In genomic region chr2:60963616-60964015, GRCm38 (mm10) we compare ENCODE assay signal across 8 mouse cellular contexts. TPM values are rescaled to one million over a fixed set of nuclear protein-coding genes. Genes with fewer than 3 reads are reported as not detected.
DNase-seq lines count a peak whose midpoint lies in the region; ATAC-seq and TF ChIP-seq lines count a peak whose summit lies in the region.

No protein-coding gene starts in this region.

- no peak for TF ChIP-seq EP300 in liver, postnatal 0 days (IDR thresholded peaks at IDR 0.05; ENCODE audit: low read depth)

- H3K4me1 ChIP-seq in heart, embryonic 12.5 days (replicated peaks) = peaks cover 13% of the 10 kb centered on the region
- H3K4me1 ChIP-seq in hindbrain, embryonic 11.5 days (replicated peaks; ENCODE audit: control insufficient read depth, insufficient read depth, low read length) = no peaks in the 10 kb centered on the region
- H3K4me1 ChIP-seq in liver, postnatal 0 days (ENCODE audit: insufficient read depth) = no peaks in the 10 kb centered on the region

- H3K27me3 ChIP-seq in heart, embryonic 12.5 days (replicated peaks) = no peaks in the 10 kb centered on the region
- H3K27me3 ChIP-seq in hindbrain, embryonic 11.5 days (ENCODE audit: control insufficient read depth, insufficient read depth, low read length) = no peaks in the 10 kb centered on the region
- peaks cover 11% of the 10 kb centered on the region; the same call in 1 of the 2 replicates for H3K27me3 ChIP-seq in liver, postnatal 0 days (ENCODE audit: insufficient read depth, low read length)

- no peak for TF ChIP-seq POLR2A in brain, embryonic 14.5 days (IDR thresholded peaks at IDR 0.05; ENCODE audit: borderline replicate concordance, extremely low read depth, insufficient read depth, insufficient read length, poor library complexity, severe bottlenecking)

- peak overlapping the region; percentile 76 for H3K4me3 ChIP-seq in heart, embryonic 12.5 days
- peak overlapping the region; percentile 74 for H3K4me3 ChIP-seq in hindbrain, embryonic 11.5 days (ENCODE audit: low read depth, low read length)
- peak overlapping the region; percentile 75 for H3K4me3 ChIP-seq in liver, postnatal 0 days (ENCODE audit: low read depth, low read length)

- H3K9ac ChIP-seq in heart, embryonic 12.5 days = peak overlapping the region; percentile 90
- peak overlapping the region; percentile 76; the same call in 1 of the 2 replicates for H3K9ac ChIP-seq in hindbrain, embryonic 11.5 days (ENCODE audit: low read depth, low read length)
- peak overlapping the region; percentile 77 for H3K9ac ChIP-seq in liver, postnatal 0 days (replicated peaks)

- DNase-seq in heart, adult 11 months = no peak
- DNase-seq in brain, embryonic 14.5 days (ENCODE audit: low read depth) = peak; percentile 64
- DNase-seq in hindbrain, embryonic 11.5 days (ENCODE audit: low spot score) = peak; percentile 46
- peak; percentile 25 for DNase-seq in liver, postnatal 0 days
- peak; percentile 18 for DNase-seq in skeletal muscle tissue, adult 2 months (ENCODE audit: low read depth, low spot score)
- no peak for DNase-seq in urinary bladder, postnatal 36 days (ENCODE audit: low spot score in 2 of 2)
- DNase-seq in layer of hippocampus, adult 8-10 months (ENCODE audit: low spot score in 2 of 2) = no peak

- no peak for ATAC-seq in heart, embryonic 12.5 days (ENCODE audit: insufficient number of reproducible peaks, low FRiP score)
- ATAC-seq in hindbrain, embryonic 11.5 days (ENCODE audit: low FRiP score) = no peak
- ATAC-seq in liver, postnatal 0 days = peak; percentile 10

- peak overlapping the region; percentile 65 for H3K4me2 ChIP-seq in heart, embryonic 12.5 days
- H3K4me2 ChIP-seq in hindbrain, embryonic 11.5 days (replicated peaks; ENCODE audit: low read depth, low read length) = peak overlapping the region; percentile 78
- H3K4me2 ChIP-seq in liver, postnatal 0 days (ENCODE audit: low read depth, low read length) = peak overlapping the region; percentile 77

- H3K27ac ChIP-seq in heart, embryonic 12.5 days (ENCODE audit: poor library complexity, severe bottlenecking) = peak overlapping the region; percentile 97
- no peak overlapping the region for H3K27ac ChIP-seq in hindbrain, embryonic 11.5 days (ENCODE audit: low read depth, low read length)
- H3K27ac ChIP-seq in liver, postnatal 0 days (ENCODE audit: low read depth) = peak overlapping the region; percentile 97

- WGBS in heart, embryonic 12.5 days = 8% methylated on average over 5 of the region's 5 CpGs
- WGBS in hindbrain, embryonic 11.5 days = 10% methylated on average over 5 of the region's 5 CpGs
- 21% methylated on average over 5 of the region's 5 CpGs for WGBS in liver, postnatal 0 days (ENCODE audit: insufficient replicate concordance)

- no peak for TF ChIP-seq CTCF in brain, embryonic 14.5 days (IDR thresholded peaks at IDR 0.05; ENCODE audit: borderline replicate concordance, extremely low read depth, insufficient read depth, insufficient read length)
- TF ChIP-seq CTCF in liver, postnatal 0 days (IDR thresholded peaks at IDR 0.05; ENCODE audit: low read depth) = no peak

- no peaks in the 10 kb centered on the region for H3K9me3 ChIP-seq in heart, embryonic 12.5 days (replicated peaks)
- H3K9me3 ChIP-seq in hindbrain, embryonic 11.5 days (ENCODE audit: control insufficient read depth, low read length) = no peaks in the 10 kb centered on the region
- no peaks in the 10 kb centered on the region for H3K9me3 ChIP-seq in liver, postnatal 0 days (ENCODE audit: low read length)

- H3K36me3 ChIP-seq in heart, embryonic 12.5 days = no peaks in the 10 kb centered on the region
- no peaks in the 10 kb centered on the region for H3K36me3 ChIP-seq in hindbrain, embryonic 11.5 days (ENCODE audit: control insufficient read depth, insufficient read depth, low read length)
- H3K36me3 ChIP-seq in liver, postnatal 0 days (replicated peaks; ENCODE audit: insufficient read depth, low read length) = no peaks in the 10 kb centered on the region

RNA-seq across cellular contexts. Expression of gene Rbms1, which starts 0.6 kb away (rescaled TPM):
- polyA plus RNA-seq in heart, embryonic 12.5 days (2016; fragmentation: Nextera tagmentation; extraction: Ambion mirVana) = 107 and 114 TPM in 2 replicates
- 28.0 and 45.5 TPM in 2 replicates for polyA plus RNA-seq in brain, embryonic 14.5 days (2012; rRNA removed)
- 66.7 and 78.6 TPM in 2 replicates for polyA plus RNA-seq in hindbrain, embryonic 11.5 days (2014; fragmentation: Nextera tagmentation; extraction: Ambion mirVana)
- polyA plus RNA-seq in liver, postnatal 0 days (2015; fragmentation: Nextera tagmentation; extraction: Ambion mirVana) = 36.5 and 38.5 TPM in 2 replicates
- 10 to 100 TPM; 12.5 to 16.6 (median 13.3) TPM for total RNA-seq in layer of hippocampus, adult 8-10 months (2022)

Comparison
In these comparisons a context has a peak if more than half of its experiments do, and no peak if none do; other contexts are left out.
1. DNase-seq: peak in brain, embryonic 14.5 days (single experiment), hindbrain, embryonic 11.5 days (single experiment), liver, postnatal 0 days (single experiment) and skeletal muscle tissue, adult 2 months (single experiment); none in heart, adult 11 months (single experiment), urinary bladder, postnatal 36 days (0 of 2) and layer of hippocampus, adult 8-10 months (0 of 2).
2. Peak in every context shown above with its lines, with median percentiles within 50 percentile points of each other: H3K4me2 ChIP-seq, H3K4me3 ChIP-seq and H3K9ac ChIP-seq.